Mouse (Mus musculus): ENCODE results near the gene Nadk2.

The Nadk2 gene

DNA sequence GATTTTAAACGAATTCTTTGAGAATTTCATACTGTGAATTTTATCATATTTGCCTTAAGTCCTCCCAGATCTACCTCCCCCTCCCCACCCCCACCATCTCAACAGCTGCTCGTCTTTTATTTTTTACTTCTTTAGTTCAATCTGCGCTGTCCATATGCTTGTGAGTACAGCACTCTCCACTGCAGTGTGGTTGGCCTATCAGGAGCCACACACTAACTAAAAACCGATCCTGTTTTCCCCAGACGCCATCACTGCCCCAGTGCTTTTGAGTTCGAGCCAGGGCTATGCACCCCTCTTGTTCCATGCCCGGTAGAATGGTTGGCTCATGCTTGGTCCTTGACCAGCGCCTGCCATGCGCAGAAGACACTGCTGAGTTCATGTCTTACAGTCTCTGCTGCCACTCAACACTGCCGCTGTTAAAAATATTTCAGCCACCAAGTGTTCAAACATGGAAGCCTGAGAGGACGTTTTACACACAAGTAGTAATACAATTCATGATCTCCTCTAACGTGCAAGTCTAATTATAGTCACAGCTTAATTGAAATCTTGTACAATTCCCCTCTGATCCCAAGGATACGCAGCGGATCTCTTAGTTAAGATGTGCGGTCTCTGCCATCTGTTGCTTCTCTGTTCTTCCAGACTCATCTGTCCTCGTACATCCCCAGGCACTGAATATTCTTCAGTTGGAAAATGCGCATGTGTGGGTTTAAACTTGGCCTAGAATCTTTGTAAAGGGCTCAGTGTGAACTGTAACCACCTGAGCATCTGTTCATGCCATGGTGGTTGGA, 17.0 kb downstream of the Nadk2 start:
- DNase-seq (ENCODE audit: low read depth): no peak

DNA sequence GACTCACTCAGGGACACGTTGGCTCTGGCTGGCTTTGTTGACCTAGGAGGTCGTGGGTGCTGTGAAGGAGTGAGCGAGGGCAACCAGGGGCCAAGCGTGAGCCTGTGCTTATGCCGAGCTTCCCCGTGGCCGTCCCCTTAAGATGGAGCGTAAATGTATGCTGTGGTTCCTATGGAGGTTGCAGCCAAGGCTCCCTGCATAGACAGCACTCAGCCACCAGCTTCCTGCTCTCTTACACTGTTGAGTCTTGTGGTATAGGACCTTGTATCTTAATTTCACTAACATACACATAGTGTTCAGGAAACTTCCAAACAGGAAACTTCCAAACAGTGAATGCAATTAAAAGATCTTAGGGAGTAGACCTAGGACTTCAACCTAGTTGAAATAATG, 17.6 kb downstream of the Nadk2 start:
- no peak for DNase-seq (ENCODE audit: low read depth)

DNA sequence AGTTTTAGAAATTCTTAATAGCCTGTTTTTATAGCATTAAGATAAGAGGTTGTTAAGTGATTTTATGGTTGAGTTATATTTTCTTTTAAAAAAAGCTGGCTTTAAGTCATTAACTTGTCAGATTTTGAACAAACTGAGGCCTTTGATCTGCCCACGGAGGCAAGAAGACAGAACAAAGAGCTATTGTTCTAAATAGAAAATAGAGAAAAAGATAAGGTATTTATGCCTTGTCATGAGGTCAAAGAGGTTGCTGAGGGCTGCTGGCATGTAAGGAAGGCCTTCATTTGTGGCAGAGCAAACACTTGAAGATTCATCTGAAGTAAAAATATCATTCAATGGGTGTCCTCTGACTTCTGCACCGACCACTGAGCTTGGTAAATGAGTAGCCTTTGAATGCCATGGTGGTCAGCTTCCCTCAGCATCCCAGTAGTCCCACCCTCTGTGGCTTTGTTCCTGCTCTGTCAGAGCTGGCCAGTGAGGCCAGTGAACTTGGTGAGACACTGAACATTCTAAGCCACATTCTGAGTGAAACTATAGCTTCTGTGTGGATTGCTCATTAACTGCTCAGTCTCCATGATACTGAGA, 18.2 kb downstream of the Nadk2 start:
- no peak for DNase-seq (ENCODE audit: low read depth)

DNA sequence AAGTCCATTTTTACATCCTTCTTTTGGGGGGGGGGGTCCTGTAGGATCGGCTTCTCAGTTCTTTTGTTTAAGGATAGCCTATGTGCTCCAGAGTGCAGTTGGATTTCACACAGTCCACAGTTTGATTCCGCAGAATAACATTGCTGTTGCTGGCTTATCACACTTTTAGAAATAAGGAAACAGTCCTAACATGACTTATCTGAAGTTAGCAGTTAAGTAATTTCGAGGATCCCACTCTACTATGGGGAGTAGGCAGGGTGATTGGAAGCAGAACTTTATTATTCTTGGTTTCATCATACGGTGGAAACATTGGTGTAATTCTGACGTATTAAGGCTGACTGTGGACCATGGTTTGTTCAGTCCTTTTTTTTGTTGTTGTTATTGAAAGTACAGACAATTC, 19.6 kb downstream of the Nadk2 start:
- no peak for DNase-seq (ENCODE audit: low read depth)

DNA sequence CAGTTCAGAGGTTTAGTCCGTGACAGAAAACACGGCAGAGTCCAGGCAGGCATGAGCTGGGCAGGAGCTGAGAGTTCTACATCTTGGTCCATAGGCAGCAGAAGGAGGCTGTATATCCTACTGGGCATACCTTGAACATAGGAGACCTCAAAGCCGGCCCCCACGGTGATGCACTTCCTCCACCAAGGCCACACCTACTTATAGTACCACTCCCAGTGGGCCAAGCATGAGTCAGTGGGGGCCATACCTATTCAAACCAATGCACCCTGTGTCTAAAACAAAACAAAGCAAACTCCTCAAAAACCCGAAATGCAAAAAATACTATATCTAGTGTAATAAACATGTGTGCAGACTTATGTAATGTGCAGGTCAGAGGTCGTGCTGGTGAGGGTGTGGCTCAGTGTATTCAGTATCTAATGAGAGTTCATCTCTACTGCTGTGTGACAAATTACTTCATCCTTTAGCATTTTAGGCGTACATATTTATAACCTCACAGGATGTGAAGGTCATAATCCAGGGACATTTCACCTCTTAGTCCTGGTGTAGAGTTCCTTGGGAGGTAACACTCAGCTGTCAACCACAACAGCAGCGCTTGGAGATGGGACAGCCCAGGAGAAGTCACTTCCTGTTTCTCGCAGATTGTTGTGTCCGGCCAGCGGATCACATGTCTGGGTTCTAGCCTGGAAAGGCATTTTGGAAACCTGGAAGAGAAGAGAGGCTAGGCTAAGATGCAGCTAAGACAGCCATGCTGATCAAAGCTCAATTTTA, 22.7 kb downstream of the Nadk2 start:
- DNase-seq (ENCODE audit: low read depth): no peak

DNA sequence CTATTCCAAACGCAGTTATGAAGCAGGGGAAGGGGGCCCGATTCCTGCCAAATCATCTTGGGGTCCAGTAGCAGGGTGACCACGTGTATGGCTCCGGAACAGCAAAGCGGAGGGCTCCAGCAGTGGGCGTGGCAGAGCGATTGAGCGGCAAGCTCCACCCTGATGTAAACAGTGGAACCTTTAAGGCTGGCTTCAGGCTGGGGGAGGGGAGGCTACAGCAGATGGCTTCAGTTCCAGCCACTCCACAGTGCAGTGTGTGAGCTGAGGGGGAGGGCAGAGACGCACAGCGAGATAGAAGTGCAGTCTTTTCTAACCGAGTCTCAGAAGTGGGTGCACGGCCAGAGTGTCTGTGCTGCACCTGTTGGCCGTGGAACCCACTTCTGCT, 23.3 kb downstream of the Nadk2 start:
- no peak for DNase-seq (ENCODE audit: low read depth)

DNA sequence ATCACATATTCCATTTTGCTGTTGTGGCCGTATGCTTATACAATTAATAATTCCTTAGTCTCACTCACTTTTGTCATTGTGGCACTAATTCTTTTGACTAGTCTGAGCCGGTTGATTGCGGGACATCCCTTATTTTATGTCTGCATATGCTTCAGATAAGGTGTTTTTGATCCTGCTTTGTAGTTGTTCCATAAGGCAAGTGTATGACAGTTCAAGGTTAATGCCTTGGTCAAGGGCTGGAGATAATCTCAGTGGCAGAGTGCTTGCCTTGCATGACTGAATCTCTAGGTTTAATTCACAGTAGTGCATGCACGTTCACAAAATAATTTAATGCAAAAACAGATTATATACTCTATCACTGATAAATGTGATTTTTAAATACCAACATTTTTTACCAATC, 25.8 kb downstream of the Nadk2 start:
- DNase-seq (ENCODE audit: low read depth): no peak

DNA sequence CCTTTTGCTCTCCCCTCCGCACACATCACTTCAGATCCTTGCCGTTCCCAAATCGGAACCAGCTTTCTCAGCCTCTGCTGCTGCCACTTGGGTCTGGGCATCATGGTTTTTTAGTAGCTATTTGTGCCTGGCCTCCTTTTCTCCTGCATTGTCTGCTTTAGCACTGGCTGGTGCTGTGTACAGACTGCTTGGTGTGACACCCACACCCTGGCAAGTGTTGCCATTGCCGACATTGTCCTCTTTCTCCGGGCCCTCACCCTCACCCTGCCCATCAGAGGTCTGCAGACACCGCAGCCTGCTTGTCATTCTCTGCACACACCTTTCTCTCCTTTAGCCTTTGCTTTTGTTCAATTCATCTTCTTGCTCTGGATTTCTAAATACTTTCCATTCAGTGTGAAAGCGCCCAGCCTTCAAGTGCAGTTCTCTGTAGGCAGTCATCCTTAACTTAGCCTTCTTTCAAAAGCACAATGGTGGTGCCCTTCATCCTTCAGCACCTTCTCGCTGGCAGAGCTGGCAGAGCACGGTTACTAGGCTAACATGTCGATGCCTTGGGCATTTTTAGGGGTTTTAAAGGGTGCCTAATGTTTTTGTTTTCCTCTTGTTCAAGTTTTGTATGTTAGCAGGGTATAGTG, 29.5 kb downstream of the Nadk2 start:
- no peak for DNase-seq (ENCODE audit: low read depth)

DNA sequence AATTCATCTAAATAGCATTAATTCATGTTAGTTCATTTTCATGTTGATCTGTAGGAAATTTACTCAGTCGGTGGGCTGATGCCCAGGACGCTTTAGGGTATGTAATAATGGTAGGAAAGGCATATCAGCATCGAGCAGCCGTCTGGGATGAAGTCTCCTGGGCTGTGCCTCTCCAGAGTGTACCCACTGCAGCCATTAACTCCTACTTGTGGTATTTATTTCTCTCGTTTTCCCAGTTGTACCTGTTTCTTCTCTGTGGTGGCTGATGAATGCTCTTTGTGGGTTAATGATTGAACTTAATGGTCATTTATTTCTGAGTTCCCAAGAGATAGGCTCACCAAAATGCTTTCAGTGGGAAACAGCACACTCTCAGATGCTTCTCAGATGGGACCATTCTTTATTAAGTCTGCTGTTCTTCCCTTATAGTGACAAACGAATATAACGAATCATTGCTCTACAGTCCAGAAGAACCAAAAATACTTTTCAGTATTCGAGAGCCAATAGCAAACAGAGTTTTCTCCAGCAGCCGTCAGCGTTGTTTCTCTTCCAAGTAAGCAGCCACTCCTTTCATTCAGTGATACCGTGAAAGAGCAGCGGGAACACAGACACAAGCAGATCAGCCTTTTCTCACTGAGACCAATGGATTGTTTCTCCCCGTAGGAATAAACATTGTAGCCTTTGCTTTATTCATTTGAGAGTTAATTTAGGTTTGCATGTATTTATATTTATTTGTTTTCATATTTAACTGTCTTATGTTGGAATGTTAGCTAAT, 35.4 kb downstream of the Nadk2 start:
- no peak for DNase-seq (ENCODE audit: low read depth)

DNA sequence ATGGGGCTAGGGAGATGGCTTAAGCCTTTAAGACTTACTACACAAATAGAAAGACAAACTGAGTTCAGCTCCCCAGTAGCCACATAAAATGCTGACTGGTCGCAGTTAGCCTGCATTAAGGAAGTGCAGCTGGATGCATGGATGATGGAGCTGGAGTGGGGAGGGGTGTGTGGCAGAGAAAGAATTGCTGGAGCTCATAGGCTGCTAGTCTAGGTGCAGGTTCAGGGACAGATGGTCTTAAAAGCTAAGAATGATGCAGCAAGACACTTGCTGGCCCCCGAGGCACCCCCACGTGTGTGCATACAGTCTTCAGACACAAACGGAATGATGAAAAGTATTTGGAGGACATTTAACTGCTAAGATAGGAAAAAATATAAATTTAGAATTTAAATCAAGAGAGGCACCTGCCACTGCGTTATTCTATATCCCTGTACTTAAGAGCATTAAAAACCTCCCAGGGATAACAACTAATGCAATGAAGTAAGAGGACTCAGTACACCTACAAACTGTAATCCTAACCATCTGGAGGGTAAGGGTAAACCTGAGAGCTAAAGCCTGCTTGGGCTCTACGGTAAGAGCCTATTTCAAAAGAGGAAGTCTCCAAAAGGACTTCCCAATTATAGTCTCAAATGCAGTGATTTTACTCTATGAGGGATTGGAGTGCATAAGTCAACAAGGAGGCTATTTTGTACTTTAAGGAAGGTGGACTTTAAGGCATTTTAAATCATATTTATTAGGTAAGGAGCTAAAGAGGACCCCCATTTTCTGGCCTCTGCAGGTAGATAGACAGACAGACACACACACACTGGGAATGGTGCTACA, 39.7 kb downstream of the Nadk2 start:
- DNase-seq (ENCODE audit: low read depth): no peak

DNA sequence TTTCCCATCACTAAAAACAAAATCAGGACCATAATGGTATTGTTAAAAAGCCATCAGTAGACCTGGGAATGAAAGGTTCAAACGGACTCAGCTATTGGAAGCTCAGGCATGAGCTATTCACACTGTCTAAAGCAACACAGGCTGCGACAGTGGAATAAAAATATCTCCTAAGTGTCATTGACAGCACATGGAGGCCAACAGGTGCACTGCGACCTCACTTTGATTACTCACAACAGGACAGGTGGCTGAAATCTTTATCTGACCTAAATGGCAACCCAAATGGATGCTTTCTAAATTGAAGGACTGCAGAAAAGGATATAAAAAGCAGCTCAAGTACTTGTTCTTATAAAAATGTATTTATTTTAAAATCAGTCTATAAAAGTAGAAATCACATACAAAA, 40.6 kb downstream of the Nadk2 start:
- DNase-seq (ENCODE audit: low read depth): no peak

DNA sequence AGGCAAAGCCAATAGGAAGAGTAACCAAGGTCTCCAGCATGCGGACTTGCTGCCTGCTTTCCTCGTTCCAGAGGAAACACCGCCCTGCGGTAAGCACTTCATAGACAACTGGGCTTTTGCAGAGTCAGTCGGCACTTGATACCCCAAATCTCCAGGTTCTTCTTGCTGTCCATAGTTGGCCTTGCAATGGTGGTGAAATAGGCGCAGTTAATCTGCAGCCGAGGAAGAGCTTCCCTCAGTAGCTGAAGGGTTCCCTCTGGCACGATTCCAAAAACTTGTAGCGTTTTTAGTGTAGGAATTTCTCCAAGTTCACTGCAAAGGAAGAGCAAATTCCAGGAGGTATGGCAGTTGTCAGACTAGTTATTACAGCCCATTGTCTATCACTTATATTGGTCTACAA, 42.5 kb downstream of the Nadk2 start:
- no peak for DNase-seq (ENCODE audit: low read depth)

DNA sequence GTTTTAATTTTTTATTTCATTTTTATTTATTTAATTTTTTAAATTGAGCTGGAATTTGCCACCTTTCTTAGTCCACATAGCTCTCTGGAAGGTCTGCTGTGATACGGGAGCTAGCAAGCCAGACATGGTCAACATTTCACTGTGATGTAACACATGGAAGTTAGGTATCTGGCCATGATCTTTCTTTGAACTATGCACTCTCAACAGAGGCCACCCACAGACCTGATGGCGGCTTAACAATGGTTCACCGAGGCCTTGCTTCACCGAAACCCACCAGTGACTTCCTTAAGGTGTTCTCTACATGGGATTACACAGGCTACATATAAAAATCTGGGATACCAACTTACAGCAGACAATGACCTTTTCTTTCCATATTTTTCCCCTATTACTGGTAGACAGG, 43.1 kb downstream of the Nadk2 start:
- DNase-seq (ENCODE audit: low read depth): no peak

DNA sequence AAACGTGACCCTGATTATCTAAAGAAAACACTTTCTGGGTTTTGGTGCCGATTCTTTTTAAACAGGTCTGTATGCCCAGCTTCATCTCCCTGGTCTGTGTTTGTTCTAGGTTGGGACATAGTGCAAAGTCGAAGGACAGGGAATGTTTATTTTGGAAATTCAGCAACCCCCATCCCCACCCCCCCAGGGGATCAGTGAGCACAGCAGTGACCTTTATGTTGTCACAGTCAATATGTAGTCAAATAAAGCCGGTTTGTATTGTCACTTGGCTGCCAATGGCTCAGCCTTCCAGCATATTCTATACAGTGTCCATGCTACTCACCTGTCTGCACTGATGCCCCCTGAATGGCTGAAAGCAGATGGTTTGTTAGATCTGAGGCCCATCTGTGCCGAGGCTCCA, 43.5 kb downstream of the Nadk2 start:
- no peak for DNase-seq (ENCODE audit: low read depth)

DNA sequence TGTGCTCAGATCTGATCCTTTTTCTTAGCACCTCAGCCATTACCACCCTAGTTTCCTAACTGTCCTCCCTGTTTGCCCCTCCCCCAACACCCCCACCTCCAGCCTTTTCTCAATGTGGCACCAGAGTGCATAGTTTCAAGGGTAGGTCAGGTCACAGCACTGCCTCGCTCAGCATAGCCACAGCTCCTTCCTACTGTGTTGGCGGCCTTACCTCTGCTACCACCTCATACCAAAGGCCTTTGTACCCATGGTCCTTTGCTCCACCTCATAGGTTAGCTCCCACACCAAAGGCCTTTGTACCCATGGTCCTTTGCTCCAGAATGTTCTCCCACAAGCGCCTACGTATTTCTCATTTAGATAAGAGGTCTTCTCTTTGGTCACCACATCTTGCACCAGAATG, 47.8 kb downstream of the Nadk2 start:
- no peak for DNase-seq (ENCODE audit: low read depth)

DNA sequence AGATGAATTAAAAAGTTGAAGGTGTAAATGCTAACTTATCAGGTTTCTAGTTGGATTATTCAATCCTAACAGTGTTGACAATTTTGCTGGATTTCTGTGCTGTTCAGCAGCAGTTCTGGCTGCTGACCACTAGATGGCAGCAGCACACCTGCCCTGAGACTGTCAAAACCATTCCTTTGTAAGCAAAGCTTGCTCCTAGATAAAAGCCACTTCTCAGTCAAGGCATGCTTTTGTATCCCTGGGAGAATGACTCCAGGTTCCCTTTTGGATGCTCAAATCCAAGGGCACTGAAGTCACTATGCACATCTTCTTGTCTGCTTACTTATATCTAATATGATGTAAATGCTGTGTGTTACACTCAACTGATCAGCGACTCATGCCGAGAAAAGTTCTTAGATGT, 49.0 kb downstream of the Nadk2 start:
- DNase-seq (ENCODE audit: low read depth): no peak

DNA sequence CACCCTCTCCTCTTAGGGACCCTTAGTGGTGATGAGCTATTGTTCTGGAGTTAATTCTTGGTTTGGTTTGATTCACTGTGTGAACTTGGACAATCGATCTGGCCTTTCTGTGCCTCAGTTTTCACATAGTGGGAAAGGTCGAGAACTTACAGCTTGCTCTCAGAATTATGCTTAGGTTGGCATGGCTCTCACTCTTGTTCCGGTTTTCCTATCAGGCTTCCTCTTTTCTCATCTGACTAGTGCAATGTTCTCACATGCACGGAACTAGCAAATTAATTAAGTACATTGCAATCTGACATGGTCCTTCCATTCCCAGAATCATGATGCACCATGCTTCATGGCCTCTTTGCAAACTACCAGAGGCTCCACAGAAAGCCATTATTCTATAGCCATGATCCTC, 51.9 kb downstream of the Nadk2 start:
- DNase-seq (ENCODE audit: low read depth): no peak

DNA sequence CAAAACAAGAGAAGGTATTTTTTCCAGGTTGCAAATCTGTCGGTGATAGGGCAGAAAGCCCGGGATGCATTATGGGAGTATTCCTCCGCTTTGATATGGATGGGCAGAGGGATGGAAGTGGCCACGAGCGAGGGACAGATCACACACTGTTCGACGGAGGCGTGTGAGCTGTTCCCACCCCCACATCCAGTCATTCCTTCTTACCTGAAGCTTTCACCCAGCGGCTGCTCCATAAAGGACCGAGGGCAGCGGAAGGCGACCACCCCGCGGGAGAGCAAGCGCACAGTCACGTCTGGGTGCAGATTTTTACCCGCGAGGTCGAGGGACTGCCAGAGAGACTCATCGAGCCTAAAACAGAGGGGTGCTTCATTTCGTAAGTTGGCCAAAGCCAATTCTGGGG, 53.8 kb downstream of the Nadk2 start:
- no peak for DNase-seq (ENCODE audit: low read depth)

DNA sequence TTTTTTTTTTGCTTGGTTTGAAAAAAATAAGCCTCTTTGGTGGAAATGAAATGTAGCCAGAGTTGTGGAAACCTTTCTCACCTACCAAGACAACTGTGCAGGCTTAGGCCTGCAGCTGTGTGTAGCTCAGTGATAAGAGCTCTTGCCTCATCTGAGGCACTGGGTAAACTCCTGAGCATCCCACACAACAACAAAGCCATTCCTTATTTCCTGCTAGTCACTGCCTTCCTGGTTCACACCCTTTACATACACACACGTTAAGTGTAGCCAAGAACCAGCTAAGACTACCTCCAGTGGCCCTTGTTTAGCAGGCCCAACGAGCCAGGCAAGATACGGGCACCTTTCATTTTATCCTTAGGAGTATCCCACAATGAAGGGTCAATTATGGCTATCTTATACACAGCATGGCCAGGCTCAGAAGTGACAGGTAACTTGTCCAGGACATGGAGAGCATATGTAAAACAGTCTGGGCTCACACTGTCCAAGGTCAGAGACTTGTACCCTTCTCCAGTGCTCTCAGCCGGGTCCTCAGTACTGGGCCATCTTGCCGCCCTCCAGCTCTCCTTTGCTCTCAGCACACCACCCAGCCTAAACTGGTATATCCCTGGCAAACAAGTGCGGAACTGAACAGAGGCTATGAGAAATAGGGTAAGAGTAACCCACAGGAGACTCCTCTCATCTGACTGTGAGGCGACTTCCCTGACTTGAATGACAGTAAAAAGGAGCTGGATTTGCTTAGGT, 56.2 kb downstream of the Nadk2 start:
- no peak for DNase-seq (ENCODE audit: low read depth)

DNA sequence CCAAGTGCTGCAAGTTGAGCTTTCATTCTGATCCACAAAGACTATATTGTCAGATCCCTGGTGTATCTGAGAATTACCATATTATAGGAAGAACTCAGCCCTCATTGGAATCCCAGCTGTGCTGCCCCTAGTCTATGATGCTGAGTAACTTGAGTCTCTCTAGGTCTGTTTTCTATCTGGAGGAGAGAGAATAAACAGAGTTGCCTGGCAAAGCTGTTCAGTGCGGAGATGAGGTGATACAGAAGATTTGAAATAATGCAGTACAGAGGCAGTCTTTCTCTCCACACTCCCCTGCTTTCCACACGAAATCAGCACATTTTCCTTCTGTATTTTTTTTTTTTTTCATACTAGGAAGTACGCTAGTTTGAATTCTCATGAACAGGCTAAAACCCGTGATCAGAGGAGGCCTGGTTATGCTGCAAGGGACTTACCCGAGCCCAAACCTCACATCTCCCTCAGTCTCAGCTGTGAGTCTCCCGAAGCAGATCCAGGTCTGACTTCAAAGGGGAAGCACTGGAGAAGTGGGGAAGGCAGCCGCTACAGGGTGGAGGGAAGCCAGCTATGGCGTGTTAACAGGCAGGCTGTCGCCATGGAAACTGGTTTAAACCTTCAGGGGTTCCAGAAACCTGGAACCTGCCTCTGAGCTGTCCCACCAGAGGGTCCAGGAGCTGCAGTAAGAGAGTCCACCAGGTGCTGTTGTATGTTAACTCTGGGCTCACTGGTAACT, 59.9 kb downstream of the Nadk2 start:
- no peak for DNase-seq (ENCODE audit: low read depth)
